Mouse (Mus musculus) testis, postnatal 10 days (tissue): ENCODE measurements around the gene 1190005I06Rik.
A peak's percentile ranks its signal among the peaks of the same experiment; 100 is the strongest.

Experiments used
- DNase-seq: peaks from one replicate; pipeline ENCODE4 v3.0.0; 2021; ENCODE audit warnings: low spot score

Gene 1190005I06Rik

DNA sequence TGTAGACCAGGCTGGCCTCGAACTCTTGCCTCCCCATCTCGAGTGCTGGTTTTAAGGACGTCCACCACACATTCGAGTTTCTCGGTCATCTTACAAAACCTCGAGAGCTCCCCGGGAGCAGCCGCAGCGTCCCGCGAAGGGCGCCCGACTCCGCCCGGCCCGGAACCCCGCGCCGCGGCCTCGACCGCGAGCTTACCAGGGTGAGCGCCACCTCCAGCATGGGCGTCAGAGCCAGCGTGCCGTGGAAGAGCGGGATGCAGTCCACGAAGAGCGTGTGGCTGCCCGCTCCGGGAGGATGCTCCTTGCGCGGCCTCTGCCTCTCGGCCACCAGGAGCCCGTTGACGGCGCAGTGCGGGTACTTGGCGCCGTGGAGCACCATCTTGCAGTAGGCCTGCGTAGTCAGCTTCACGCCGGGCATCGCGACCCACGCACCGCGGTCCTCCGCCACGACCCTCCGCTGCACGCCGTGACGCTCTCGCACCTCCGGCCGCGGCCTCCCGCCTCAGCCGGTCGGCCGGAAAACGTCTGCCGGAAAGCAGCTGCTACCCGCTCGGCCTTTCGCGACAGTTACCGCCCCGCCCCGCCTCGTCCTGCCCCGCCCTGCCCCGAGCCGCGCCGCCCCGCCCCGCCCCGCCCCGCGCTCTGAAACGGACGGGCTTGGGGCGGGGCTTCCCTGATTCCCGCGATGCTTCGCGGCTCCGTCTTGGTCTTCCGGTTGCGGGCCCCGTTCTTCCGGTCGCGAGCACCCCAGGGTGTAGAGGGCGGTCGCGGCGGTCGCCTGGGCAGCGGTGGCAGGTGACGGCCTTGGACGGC, 20.3 kb upstream of the 1190005I06Rik start, which contains the start of the genes Gm27021 and Cox4i1:
Gene Gm27021, minus strand, starts transcription at position 519 of the 813 bp plus-strand sequence.
Gene Cox4i1, plus strand, starts transcription at position 662 of the 813 bp plus-strand sequence.
- peak; percentile 98 for DNase-seq

DNA sequence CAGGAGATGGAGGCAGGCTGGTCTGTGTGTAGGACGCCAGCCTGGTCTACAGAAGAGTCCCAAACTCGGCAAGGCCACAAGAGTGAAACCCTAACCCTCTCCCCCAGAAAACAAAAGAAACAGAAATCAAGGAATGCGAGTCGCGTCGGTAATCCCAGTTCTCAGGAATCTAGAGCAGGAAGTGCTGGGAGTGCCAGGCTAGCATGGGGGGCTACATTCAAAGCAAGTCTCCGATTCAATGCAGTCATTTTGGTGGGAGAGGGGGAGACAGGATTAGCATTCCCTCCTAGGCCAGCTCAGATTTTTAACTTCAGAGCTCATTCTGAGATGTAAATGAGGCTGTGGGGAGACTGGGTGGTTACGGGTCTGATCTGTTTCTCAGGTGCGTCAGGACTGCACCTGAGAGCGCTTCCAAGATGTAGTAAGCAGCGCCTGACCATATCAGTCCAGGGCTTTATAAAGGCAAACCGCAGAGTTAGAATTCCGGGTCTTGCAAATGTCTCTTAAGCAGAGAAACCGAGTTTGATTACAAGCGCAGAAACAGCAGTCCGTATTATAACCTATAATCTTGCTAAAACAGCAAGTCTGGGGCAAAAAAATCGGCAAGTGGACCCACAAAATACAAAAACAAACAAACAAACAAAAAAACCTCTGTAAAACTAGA, 19.5 kb upstream of the 1190005I06Rik start:
- no peak for DNase-seq

DNA sequence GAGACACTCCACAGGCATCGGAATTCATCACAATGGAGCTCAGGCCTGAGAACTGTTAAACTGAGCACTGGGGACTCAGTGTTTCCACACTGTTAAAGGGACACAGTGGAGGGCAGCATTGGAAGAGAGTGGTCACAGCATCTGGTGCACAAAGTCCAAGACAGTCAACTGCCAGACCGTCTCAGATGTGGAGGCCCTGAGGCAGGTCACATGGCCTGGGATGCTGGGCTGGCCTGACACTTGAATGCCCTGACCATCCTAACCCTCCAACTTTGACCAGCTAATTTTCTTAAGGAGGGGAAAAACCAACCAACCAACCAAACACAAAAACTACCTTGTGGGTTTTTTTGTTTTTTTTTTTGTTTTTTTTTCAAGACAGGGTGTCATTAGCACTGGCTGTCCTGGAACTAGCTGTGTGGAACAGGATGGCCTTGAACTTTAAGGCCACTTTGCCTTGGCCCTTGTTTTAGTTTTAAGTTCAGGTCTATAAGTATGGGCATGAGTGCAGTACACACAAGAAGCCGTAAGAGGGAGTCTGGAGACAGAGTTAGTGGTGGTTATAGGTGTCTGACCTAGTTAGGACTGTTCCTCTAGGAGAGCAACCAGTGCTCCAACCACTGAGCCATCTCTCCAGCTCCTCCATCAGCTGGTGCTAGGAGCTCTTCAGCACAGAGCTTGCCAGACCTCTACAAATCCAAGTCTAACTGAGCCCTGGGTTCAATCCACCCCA, 18.5 kb upstream of the 1190005I06Rik start:
- DNase-seq = no peak

DNA sequence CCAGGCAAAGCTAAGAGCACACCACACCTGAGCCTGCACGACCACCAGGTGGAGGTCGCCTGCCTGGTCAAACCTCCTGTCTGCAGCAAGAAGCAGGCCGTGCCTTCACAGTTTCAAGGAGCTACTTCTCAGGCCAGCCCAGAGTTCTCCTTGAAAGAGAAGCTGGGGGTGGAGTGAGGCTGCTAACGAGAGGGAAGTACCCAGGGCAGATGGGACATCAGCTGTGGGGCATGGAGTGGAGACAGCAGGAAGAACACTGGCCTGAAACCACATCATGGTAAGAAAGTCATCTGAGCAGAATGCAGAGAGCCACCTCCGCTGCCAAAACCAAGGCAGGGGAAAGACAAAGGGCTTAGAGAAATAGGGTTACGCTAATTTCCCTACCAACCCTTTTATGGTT, 17.1 kb upstream of the 1190005I06Rik start:
- DNase-seq = no peak

DNA sequence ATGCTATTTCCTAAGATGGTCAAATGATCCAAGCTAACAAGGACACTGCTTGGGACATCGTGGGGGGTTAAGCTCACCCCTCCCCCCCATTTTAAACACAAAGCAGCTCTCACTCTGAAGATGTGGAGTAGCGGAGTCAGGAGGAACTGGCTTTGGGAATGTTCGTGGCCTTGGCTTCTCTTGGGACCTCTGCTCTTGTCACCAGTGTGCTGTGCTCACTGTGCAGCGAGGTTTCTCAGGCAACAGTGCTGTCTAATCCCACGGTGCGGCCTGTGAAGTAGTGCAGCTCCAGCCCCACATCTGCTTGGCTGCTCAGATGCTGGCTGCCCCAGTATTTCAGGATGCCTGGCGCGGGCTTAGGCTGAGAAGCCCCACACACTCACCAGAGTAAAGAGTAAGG, 10.0 kb upstream of the 1190005I06Rik start:
- DNase-seq = no peak

DNA sequence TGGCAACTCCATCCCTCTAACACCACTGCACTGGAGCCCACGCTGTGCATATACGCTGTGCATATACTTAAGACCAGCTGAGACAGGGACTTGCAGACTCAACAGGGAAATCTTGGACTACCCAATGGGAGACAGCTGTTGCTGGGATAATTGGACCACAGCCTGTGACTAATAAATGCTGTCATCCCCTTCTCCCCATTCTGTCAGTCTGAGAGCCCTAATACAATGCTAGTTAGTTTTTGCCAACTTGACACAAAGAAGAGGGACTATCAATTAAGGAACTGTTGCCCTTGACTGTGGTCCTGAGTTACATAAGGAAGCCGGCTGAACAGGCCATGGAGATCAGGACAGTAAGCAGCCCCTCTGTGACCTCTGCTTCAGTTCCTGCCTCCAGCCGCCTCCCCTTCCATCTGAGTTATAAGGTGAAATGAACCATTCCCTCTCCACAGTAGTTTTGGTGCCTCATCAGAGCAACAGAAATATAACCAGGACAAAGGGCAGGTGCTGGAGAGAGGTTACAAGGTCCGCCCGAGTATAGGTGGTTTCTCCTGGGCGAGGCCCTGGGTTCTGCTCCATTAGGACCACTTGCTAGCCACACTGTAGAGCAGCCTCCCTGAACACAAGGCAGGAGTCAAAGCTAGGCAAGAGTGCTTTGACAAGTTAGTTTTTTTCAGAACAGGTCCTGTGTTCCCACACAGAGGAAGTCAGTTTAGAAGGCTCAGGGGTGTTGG, 9.1 kb upstream of the 1190005I06Rik start:
- DNase-seq = no peak

DNA sequence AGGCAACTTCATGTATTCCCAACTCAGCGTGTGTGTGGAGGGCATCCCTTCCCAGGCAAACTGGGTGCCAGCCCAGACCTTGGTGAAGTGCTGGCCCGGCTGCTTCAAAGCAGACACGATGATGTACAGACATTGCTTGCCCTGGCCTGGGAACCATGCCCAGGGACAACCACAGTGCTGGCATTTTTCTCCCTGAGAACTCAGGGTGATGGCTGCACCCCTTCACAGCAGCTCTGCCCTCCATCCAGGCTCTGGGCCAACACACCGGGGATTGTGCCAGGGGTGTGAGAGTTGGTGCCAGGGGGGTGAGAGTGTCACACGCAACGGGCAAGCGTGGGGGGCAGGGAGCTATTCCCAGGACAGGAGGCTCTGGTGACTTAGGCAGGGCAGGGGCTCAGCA, 2.8 kb downstream of the 1190005I06Rik start:
- DNase-seq = peak; percentile 76

DNA sequence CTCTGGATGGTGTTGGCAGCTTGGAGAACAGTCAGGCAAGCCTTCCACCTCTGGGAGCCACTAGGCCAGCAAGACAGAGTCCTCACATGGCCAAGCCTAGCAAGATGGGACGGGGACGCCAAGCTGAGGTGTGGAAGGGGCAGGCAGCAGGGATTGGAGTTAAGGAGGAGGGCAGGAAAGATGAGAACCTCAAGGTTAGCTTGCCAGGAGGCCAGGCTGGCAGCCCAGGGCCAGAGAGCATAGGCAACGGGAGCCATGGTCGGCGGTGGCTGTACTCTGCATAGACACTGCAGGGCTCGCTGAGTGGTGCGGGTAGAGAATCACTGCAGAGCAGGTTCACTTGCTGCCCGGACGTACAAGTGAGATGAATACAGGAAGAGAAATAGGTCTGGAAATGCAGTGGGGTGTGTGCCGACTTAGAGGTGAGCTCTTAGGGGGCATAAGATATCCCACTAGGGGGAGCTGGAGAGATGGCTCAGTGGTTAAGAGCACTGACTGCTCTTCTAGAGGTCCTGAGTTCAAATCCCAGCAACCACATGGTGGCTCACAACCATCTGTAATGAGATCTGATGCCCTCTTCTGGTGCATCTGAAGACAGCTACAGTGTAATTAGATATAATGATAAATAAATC, 5.3 kb downstream of the 1190005I06Rik start:
- DNase-seq = no peak

DNA sequence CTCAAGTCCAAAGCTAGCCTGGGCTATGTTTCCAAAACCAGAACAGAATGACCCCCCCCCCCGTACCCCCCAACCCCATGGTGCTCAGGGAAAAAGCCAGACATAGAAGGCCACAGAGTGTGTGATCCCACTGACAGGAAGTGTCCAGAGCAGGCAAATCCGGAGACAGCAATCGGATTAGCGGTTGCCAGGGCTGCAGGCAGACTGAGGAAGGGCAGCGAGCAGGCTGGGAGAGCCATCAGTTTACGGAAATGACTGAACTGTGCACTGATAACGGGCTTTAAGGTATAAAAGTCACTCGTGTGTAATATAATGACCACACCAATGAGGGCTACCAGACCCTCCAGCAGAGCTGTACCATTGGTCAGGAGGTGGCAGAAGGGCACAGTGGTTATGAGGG, 6.2 kb downstream of the 1190005I06Rik start:
- no peak for DNase-seq

DNA sequence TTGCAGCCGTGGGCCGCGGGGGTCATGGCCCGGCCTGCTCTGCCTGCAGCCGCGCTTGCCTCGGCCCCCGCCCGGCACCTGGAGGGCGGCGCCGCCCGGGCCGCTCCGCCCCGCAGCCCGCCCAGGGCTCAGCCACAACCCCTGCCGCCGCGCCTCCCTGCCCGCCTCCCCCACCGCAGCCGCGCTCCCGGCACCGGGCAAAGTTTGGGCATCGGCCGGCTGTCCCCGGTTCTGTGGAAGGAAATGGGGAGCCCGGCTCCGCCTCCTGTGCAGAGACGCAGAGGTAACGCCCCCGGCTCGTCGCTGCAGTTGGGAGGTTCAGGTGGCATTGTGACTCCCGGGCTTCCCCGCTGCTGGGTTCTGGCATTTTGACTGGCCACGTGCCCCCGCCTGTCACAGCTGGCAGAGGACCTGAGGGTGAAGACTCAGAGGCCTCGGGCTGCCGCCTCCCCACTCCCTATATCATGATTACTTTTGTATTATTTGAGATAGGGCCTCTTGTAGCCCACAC, 13.0 kb downstream of the 1190005I06Rik start:
- peak; percentile 66 for DNase-seq

DNA sequence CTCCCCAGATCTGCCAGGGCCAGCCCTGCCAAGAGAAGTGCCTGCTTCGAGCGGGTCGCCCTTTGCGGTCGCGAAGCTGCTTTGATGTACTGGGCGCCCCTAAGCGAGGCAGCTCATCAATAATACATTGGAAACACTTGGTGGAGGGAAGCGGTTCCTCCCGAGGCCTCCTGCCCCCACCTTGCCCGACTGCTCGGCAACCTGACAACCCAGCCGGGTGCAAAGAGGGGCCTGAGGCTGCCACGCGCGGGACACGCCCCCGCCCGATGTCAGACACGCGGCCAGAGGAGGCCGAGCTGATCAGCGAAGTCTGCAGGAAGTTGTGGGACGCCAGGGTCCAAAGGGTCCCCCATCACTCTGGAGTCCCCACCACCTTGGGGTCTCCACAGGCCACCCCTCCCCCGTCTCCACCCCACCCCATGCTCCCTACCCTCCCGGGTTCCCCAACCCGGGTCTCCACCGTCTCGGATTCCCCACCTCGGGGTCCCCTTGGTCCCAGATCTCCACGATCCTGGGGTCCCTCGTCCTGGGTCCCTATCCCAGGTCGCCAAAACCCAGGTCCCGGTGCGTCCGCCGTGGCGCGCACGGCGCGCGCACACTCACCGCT, 13.7 kb downstream of the 1190005I06Rik start:
- no peak for DNase-seq

DNA sequence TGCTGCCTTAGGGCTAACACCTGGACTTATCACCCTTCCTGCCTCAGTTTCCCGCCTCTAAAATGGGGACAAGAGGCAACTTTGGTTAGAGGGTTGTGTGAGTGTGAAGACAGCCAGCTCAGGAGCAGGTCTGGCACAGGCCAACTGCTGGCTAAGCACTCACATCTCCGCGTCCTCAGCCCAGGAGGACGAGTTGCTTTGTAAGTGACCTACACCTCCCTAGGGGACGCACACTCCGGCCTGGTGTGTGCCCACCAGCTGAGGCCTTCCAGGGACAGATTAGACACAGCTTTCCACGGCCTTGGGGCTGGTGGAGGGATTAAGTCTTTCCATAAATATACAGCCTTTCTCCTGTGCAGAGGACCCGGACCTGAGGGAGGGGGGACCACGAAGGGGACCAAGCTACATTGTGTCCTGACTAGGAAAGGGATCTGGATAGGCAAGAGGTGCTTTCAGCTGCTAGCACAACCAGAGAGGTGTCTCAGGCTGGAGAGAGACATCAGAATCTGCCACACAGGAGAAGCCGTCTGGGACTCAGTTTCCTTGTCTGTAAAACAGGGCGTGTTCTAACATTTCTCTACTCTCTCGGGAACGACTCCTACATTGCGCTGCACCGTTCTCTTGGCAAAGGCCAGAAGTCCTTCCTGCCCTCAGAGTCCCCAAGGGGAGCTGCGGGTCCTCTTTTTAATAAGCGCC, 14.3 kb downstream of the 1190005I06Rik start:
- DNase-seq = no peak

DNA sequence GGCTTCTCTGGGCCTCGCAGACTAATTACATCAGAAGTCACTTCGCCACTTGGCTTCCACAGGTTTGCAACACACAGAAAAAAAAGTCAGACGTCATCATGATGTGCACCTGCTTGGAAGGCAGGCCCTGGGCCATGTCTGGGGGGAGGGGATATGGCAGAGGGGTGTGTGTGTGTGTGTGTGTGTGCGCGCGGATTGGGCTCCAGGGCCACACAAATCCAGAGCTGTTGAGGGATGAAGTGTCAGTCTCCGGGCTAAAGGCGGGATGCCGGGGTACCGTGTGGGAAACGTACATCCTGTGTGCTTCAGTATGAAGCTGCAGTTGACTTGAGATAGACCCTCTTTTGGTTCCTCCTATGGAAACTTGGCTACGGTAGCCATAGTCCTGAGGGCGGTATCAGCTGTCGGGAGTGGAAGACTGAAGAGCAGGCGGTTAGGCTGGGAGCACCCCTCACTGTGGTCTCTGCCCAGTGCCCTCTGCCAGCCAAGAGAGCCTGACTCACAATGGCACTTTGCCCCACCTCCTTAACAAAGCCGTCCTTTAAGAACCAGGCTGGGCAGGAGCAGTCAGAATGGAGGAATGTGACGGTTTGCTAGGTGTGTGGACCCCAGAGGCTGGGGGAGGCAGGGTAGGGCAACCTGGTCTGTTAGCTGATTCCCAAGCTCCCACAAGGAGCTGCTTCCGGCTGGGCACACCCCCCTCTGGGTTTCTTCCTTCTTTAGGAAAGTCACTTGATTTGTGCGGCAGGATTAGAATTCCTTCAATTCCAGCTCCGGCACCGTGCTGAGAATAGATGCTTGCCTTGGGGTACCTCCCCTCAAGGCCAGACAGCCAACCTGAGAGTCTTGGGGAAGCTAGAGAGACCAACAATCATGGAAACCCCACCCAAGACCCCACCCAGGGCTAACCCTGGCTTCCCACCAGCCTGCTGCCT, 15.7 kb downstream of the 1190005I06Rik start:
- no peak for DNase-seq

DNA sequence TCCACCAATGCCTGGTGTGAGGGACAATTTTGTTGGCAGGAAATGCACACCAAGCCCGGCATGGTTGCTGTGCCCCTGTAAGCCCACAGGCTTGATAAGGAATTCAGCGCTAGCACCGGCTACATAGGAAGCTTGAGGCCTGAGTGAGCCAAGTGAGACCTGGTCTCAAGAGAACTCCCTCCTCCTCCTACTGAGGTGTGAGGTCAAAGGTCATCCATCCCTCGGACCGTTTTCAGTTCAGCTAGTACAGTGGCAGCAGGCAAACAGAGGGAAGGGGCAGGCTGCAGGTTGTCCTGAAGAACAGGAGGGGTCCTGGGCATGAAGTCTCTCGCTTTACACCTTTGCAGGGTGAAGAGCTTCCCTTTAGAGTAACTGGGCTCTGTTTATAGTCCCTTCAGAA, 16.6 kb downstream of the 1190005I06Rik start:
- DNase-seq = no peak

DNA sequence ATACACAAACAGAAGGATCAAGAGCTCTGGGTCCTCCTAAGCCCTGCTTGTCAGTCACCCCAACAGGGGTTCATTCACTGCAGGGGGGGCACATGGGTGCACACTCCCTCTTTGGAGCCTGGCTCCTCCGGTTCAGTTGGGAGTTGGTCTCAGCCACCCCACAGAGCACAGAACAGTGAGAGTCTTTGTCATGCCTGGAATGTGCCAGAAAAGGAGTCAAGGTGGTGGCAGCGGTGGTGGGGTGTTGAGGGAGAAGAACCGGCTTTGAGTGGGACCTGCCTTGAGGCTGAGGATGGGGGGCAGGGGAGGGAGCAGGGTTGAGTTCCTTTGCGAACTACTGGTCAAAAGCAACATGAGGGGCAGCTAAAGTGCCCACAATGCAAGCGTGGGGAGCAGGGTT, 17.4 kb downstream of the 1190005I06Rik start:
- no peak for DNase-seq

DNA sequence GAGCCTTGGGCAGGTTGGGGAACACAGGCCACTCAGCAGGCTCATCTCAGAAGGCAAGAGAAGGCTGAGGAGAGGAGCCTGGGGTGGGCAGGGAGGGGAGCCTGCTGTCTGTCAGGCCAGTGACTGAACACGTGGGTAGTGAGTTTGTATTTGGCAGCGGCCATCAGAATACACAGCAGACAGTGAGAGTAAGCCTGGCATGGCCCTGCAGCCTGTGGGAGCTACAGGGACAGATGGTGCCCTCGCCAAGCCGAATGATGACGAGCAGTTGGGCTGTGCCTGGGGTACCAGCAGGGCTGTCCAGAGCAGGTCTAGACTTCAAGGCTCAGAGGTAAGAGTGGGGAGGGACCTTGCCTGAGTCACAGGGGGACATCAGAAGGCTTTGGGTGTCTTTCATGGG, 20.1 kb downstream of the 1190005I06Rik start:
- DNase-seq = no peak

DNA sequence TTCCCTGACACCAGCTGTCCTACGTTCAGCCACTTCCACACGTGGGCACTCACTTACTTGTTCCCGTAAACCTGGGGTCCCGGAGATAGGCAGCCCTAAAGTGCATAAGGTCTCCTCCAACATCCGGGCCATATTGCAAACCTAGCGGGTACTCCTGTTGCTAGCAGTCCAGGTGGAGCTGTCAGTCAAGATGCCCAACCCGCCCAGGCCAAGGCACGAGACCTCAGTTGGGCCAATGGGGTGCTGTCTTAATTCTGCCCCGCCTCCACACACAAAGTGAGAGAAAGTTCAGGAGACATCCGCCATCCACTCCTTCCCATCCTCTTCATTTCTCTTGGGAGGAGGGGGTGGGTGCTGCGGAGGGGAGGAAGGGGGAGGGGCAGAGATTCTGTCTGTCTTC, 21.0 kb downstream of the 1190005I06Rik start:
- no peak for DNase-seq

DNA sequence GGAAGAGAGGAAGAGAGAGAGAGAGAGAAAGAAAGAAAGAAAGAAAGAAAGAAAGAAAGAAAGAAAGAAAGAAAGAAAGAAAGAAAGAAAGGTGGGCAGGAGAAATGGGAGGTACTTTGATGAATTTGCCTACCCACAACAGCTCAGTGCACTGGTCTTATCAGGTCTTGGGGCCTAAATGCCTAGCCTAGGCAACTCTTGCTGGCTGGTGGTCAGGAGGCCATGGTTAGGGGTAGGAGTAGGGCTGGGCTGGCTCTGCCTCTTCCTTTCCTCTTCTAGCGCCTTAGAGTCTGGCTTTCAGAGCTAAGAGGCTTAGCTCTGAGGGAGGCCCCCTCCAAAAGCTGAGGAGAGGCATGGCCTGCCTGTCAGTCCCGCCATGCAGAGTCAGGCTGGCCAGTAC, 23.8 kb downstream of the 1190005I06Rik start:
- no peak for DNase-seq

DNA sequence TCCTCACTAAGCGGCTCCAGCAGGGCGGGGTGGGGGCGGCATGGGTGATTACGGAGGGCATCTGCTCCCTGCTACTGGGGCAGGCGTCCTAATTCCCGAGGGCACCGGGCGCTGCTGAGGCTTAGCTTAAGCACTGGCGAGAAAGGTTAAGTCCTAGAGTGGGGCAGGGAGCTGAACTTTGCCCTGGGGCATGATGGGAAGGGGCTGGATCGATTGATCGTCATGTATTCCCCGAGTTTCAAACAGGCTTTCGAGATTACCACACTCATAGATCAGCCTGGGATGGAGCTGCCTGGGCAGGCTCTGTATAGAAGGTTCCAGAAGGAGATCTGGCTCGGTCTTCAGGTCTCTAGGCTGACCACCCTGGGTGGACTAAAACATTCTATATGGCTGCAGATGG, 25.3 kb downstream of the 1190005I06Rik start:
- DNase-seq = no peak
